Mouse (Mus musculus) G1E (cell line): ENCODE results near the gene Pcnx. TPM values are rescaled to one million over a fixed set of nuclear protein-coding genes. Genes with fewer than 3 reads are reported as not detected.

Experiments used
- ATAC-seq: 2 replicates; pipeline ENCODE4 v1.8.0; 2016; ENCODE audit warnings: mild to moderate bottlenecking; ENCODE audit not compliant: insufficient number of reproducible peaks, poor library complexity, low FRiP score, severe bottlenecking; ENCODE audit errors: extremely low read depth
- DNase-seq: peaks from one replicate; pipeline ENCODE4 v3.0.0; 2012; ENCODE audit warnings: low spot score
- H3K27me3 ChIP-seq: 2 replicates; pipeline ENCODE4 v1.6.1; 2012; ENCODE audit warnings: mild to moderate bottlenecking, low read length, inconsistent platforms; ENCODE audit not compliant: insufficient read depth
- H3K36me3 ChIP-seq: replicated peaks from 2 replicates; pipeline ENCODE3; 2012; ENCODE audit warnings: mild to moderate bottlenecking, inconsistent platforms
- H3K4me1 ChIP-seq: 2 replicates; pipeline ENCODE4 v1.6.1; 2012; ENCODE audit warnings: low read depth, low read length, inconsistent platforms, mixed read lengths; ENCODE audit not compliant: insufficient read depth
- H3K4me3 ChIP-seq: 2 replicates; pipeline ENCODE4 v1.5.1; 2012; ENCODE audit warnings: low read depth, mild to moderate bottlenecking, inconsistent platforms, low read length, moderate library complexity, mixed read lengths
- H3K9me3 ChIP-seq: replicated peaks from 2 replicates; pipeline ENCODE4 v1.6.1; 2012; ENCODE audit warnings: inconsistent platforms
- CTCF ChIP-seq: IDR thresholded peaks from 2 replicates; pipeline ENCODE4 v1.5.1; 2012; ENCODE audit warnings: low read depth, low read length, inconsistent platforms, mixed read lengths
- GATA1 ChIP-seq: IDR thresholded peaks from 2 replicates; pipeline ENCODE4 v1.6.1; 2012; ENCODE audit warnings: borderline replicate concordance, low read length, inconsistent platforms, mixed read lengths
- GATA2 ChIP-seq: IDR thresholded peaks from 2 replicates; pipeline ENCODE4 v1.6.1; 2012; ENCODE audit warnings: low read depth, low read length, inconsistent platforms, borderline replicate concordance
- POLR2AphosphoS5 ChIP-seq: IDR thresholded peaks from 2 replicates; pipeline ENCODE4 v1.6.1; 2012; ENCODE audit warnings: low read depth, low read length, inconsistent platforms; ENCODE audit not compliant: insufficient replicate concordance
- TAL1 ChIP-seq: conservative IDR thresholded peaks from 2 replicates; pipeline ENCODE4 v1.6.1; 2012; ENCODE audit warnings: low read depth, low read length, inconsistent platforms, mixed read lengths
- polyA plus RNA-seq: library from polyadenylated mRNA; stranded (reverse); fragments of >175 nt; gene quantifications from 2 replicates; pipeline ENCODE4 v1.2.3, GENCODE M21; 2012
- total RNA-seq, 2 experiments: library from RNA; stranded (forward) in 1 of 2; stranded (reverse) in 1 of 2; fragments of 200-1000 nt in 1 of 2; fragments of >200 nt in 1 of 2; fragmentation: Nextera tagmentation in 1 of 2; gene quantifications; 2 replicates each; pipeline ENCODE4 v1.2.3; 2014 to 2017

The Pcnx gene
- total and polyA plus RNA-seq, 3 experiments: 0.27 TPM; not detected in 2

- H3K4me3 ChIP-seq: no peak overlapping the region
- no peaks in the 10 kb centered on the region for H3K36me3 ChIP-seq
- H3K27me3 ChIP-seq: peaks cover 2% of the 10 kb centered on the region; the same call in 1 of the 2 replicates
- no peaks in the 10 kb centered on the region for H3K4me1 ChIP-seq
- H3K9me3 ChIP-seq: no peaks in the 10 kb centered on the region
- no peak for ATAC-seq
- DNase-seq: no peak
- TF ChIP-seq GATA1 (no peak), CTCF (no peak), POLR2AphosphoS5 (no peak), GATA2 (no peak), TAL1 (no peak)
Observed at GRCm38 (mm10) chr12:81920027-81920426, 60.2 kb downstream of the Pcnx start.

GRCm38 (mm10) chr12:81920614-81921013, 60.8 kb downstream of the Pcnx start:
- ATAC-seq (no peak), DNase-seq (no peak)
- Histone ChIP-seq H3K27me3 (peaks cover 2% of the 10 kb centered on the region; the same call in 1 of the 2 replicates), H3K4me1 (no peaks in the 10 kb centered on the region), H3K4me3 (no peak overlapping the region), H3K9me3 (no peaks in the 10 kb centered on the region), H3K36me3 (no peaks in the 10 kb centered on the region)
- TF ChIP-seq TAL1: no peak
- no peak for TF ChIP-seq GATA2
- TF ChIP-seq GATA1: no peak
- TF ChIP-seq CTCF: no peak
- TF ChIP-seq POLR2AphosphoS5: no peak

DNA sequence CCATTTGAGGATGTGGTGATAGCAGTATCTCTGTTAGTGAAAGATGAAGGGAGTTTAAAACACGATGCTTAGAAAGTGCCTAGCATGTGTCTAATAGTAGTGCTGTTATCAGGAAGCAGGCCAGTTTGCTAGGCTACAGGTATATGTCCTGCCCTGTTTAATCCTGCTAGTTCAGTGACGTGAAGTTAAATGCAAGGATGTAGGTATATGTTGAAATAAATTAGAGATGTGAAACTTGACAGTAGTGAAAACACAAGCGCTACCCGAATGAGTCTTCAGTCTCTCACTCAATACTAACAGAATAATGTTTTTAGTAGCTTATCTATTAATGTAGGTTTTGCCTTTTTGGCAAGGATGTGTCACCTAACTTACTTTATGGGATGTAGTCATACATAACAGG, 62.0 kb downstream of the Pcnx start:
- Histone ChIP-seq H3K4me1 (no peaks in the 10 kb centered on the region), H3K27me3 (peaks cover 4% of the 10 kb centered on the region; the same call in 1 of the 2 replicates), H3K9me3 (no peaks in the 10 kb centered on the region), H3K36me3 (no peaks in the 10 kb centered on the region), H3K4me3 (no peak overlapping the region)
- TF ChIP-seq GATA1 (no peak), TAL1 (no peak), CTCF (no peak), POLR2AphosphoS5 (no peak), GATA2 (no peak)
- no peak for DNase-seq
- ATAC-seq: no peak

GRCm38 (mm10) chr12:81922838-81923237, 63.0 kb downstream of the Pcnx start:
- Histone ChIP-seq H3K4me3 (no peak overlapping the region), H3K9me3 (no peaks in the 10 kb centered on the region), H3K36me3 (no peaks in the 10 kb centered on the region), H3K4me1 (no peaks in the 10 kb centered on the region), H3K27me3 (peaks cover 7% of the 10 kb centered on the region; the same call in 1 of the 2 replicates)
- no peak for DNase-seq
- no peak for TF ChIP-seq GATA2
- TF ChIP-seq TAL1: no peak
- TF ChIP-seq CTCF: no peak
- TF ChIP-seq GATA1: no peak
- TF ChIP-seq POLR2AphosphoS5: no peak
- no peak for ATAC-seq

DNA sequence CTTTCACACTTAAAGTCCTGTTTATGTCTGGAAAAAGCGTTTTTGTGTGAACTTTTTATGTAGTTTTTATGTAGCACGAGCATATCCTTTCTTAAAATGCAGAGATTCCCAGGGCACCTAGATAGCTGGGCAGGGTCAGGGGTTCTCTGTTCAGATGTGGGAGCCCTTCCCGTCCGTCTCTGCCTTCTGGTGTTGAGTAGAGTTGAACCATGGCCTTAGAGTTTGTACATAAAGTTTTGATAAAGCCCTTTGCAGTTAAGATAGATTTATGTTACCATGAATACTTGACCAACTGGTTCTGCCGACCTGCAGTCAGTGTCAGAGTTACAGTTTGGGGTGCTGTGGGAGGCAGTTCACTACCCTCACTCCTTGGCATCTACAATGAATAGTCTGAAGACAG, 67.3 kb downstream of the Pcnx start:
- Histone ChIP-seq H3K9me3 (no peaks in the 10 kb centered on the region), H3K4me3 (no peak overlapping the region), H3K36me3 (no peaks in the 10 kb centered on the region), H3K4me1 (no peaks in the 10 kb centered on the region), H3K27me3 (peaks cover 10% of the 10 kb centered on the region; the same call in 1 of the 2 replicates)
- TF ChIP-seq TAL1: no peak
- no peak for TF ChIP-seq POLR2AphosphoS5
- no peak for TF ChIP-seq GATA1
- no peak for TF ChIP-seq GATA2
- TF ChIP-seq CTCF: no peak
- no peak for DNase-seq
- no peak for ATAC-seq

GRCm38 (mm10) chr12:81927643-81928381, 68.0 kb downstream of the Pcnx start:
- H3K36me3 ChIP-seq: no peaks in the 10 kb centered on the region
- no peaks in the 10 kb centered on the region for H3K4me1 ChIP-seq
- DNase-seq (no peak), ATAC-seq (no peak)
- no peak overlapping the region for H3K4me3 ChIP-seq
- H3K27me3 ChIP-seq: peaks cover 10% of the 10 kb centered on the region; the same call in 1 of the 2 replicates
- TF ChIP-seq CTCF (no peak), POLR2AphosphoS5 (no peak), GATA2 (no peak), GATA1 (no peak)
- H3K9me3 ChIP-seq: no peaks in the 10 kb centered on the region
